Mouse (Mus musculus): Measurements from ENCODE around the gene Acot12. TPM values are rescaled to one million over a fixed set of nuclear protein-coding genes. Genes with fewer than 3 reads are reported as not detected.
"Not testable (repeated sequence)": the region's sequence is repeated elsewhere in the genome, so short reads cannot be mapped to it uniquely, and the experiment has no call there.

The Acot12 gene
- polyA plus RNA-seq, 1 experiment from 2014 or later = 0.18 TPM

- Histone ChIP-seq H3K27ac (ENCODE audit: low read depth, low read length) (no peak overlapping the region), H3K27me3 (ENCODE audit: control insufficient read depth, insufficient read depth, low read length) (no peaks in the 10 kb centered on the region), H3K9me3 (ENCODE audit: control insufficient read depth, low read length) (no peaks in the 10 kb centered on the region), H3K4me2 (replicated peaks; ENCODE audit: low read depth, low read length) (no peak overlapping the region), H3K4me3 (ENCODE audit: low read length) (no peak overlapping the region), H3K4me1 (ENCODE audit: control insufficient read depth, insufficient read depth, low read length) (no peaks in the 10 kb centered on the region), H3K36me3 (ENCODE audit: control insufficient read depth, insufficient read depth, low read length) (no peaks in the 10 kb centered on the region), H3K9ac (ENCODE audit: low read depth, low read length) (no peak overlapping the region)
- ATAC-seq (ENCODE audit: low FRiP score, low TSS enrichment) = no peak
- 55% methylated on average over 4 of the region's 4 CpGs for WGBS
These were observed 12.4 kb downstream of the Acot12 start for GRCm38 (mm10) chr13:91753724-91754123.

GRCm38 (mm10) chr13:91754762-91755161 is 13.4 kb downstream of the Acot12 start:
- no peak overlapping the region for H3K4me3 ChIP-seq (ENCODE audit: low read length)
- no peak for ATAC-seq (ENCODE audit: low FRiP score, low TSS enrichment)
- H3K4me1 ChIP-seq (ENCODE audit: control insufficient read depth, insufficient read depth, low read length) = no peaks in the 10 kb centered on the region
- H3K27ac ChIP-seq (ENCODE audit: low read depth, low read length) = no peak overlapping the region
- no peak overlapping the region for H3K4me2 ChIP-seq (replicated peaks; ENCODE audit: low read depth, low read length)
- no peaks in the 10 kb centered on the region for H3K36me3 ChIP-seq (ENCODE audit: control insufficient read depth, insufficient read depth, low read length)
- no peaks in the 10 kb centered on the region for H3K9me3 ChIP-seq (ENCODE audit: control insufficient read depth, low read length)
- H3K9ac ChIP-seq (ENCODE audit: low read depth, low read length) = no peak overlapping the region
- H3K27me3 ChIP-seq (ENCODE audit: control insufficient read depth, insufficient read depth, low read length) = no peaks in the 10 kb centered on the region

- Histone ChIP-seq H3K27ac (ENCODE audit: low read depth, low read length) (no peak overlapping the region), H3K27me3 (ENCODE audit: control insufficient read depth, insufficient read depth, low read length) (no peaks in the 10 kb centered on the region), H3K4me2 (replicated peaks; ENCODE audit: low read depth, low read length) (no peak overlapping the region), H3K9ac (ENCODE audit: low read depth, low read length) (no peak overlapping the region), H3K36me3 (ENCODE audit: control insufficient read depth, insufficient read depth, low read length) (no peaks in the 10 kb centered on the region), H3K4me3 (ENCODE audit: low read length) (no peak overlapping the region), H3K9me3 (ENCODE audit: control insufficient read depth, low read length) (no peaks in the 10 kb centered on the region), H3K4me1 (ENCODE audit: control insufficient read depth, insufficient read depth, low read length) (no peaks in the 10 kb centered on the region)
- 88% methylated on average over 4 of the region's 4 CpGs for WGBS
- ATAC-seq (ENCODE audit: low FRiP score, low TSS enrichment) = no peak
These were observed 14.9 kb downstream of the Acot12 start for GRCm38 (mm10) chr13:91756230-91756629.

GRCm38 (mm10) chr13:91758316-91759048 is 17.2 kb downstream of the Acot12 start:
- no peak for ATAC-seq (ENCODE audit: low FRiP score, low TSS enrichment)
- no peaks in the 10 kb centered on the region for H3K27me3 ChIP-seq (ENCODE audit: control insufficient read depth, insufficient read depth, low read length)
- H3K9ac ChIP-seq (ENCODE audit: low read depth, low read length) = no peak overlapping the region
- no peak overlapping the region for H3K4me3 ChIP-seq (ENCODE audit: low read length)
- H3K4me2 ChIP-seq (replicated peaks; ENCODE audit: low read depth, low read length) = no peak overlapping the region
- no peaks in the 10 kb centered on the region for H3K36me3 ChIP-seq (ENCODE audit: control insufficient read depth, insufficient read depth, low read length)
- H3K9me3 ChIP-seq (ENCODE audit: control insufficient read depth, low read length) = no peaks in the 10 kb centered on the region
- H3K27ac ChIP-seq (ENCODE audit: low read depth, low read length) = no peak overlapping the region
- 74% methylated on average over 7 of the region's 7 CpGs for WGBS
- no peaks in the 10 kb centered on the region for H3K4me1 ChIP-seq (ENCODE audit: control insufficient read depth, insufficient read depth, low read length)

GRCm38 (mm10) chr13:91759791-91760190 is 18.5 kb downstream of the Acot12 start:
- Histone ChIP-seq H3K4me1 (ENCODE audit: control insufficient read depth, insufficient read depth, low read length) (no peaks in the 10 kb centered on the region), H3K4me3 (ENCODE audit: low read length) (no peak overlapping the region), H3K36me3 (ENCODE audit: control insufficient read depth, insufficient read depth, low read length) (no peaks in the 10 kb centered on the region), H3K27ac (ENCODE audit: low read depth, low read length) (no peak overlapping the region), H3K27me3 (ENCODE audit: control insufficient read depth, insufficient read depth, low read length) (no peaks in the 10 kb centered on the region), H3K9me3 (ENCODE audit: control insufficient read depth, low read length) (no peaks in the 10 kb centered on the region), H3K9ac (ENCODE audit: low read depth, low read length) (no peak overlapping the region), H3K4me2 (replicated peaks; ENCODE audit: low read depth, low read length) (no peak overlapping the region)
- WGBS = 44% methylated on average over 8 of the region's 8 CpGs
- ATAC-seq (ENCODE audit: low FRiP score, low TSS enrichment) = no peak

GRCm38 (mm10) chr13:91760302-91761050 is 19.2 kb downstream of the Acot12 start:
- no peaks in the 10 kb centered on the region for H3K4me1 ChIP-seq (ENCODE audit: control insufficient read depth, insufficient read depth, low read length)
- no peaks in the 10 kb centered on the region for H3K27me3 ChIP-seq (ENCODE audit: control insufficient read depth, insufficient read depth, low read length)
- H3K36me3 ChIP-seq (ENCODE audit: control insufficient read depth, insufficient read depth, low read length) = no peaks in the 10 kb centered on the region

GRCm38 (mm10) chr13:91761654-91762445 is 20.5 kb downstream of the Acot12 start:
- 90% methylated on average over 6 of the region's 6 CpGs for WGBS
- no peak overlapping the region for H3K4me2 ChIP-seq (replicated peaks; ENCODE audit: low read depth, low read length)

More at GRCm38 (mm10) chr13:91760302-91761050, 19.2 kb downstream of the Acot12 start:
- no peak for ATAC-seq (ENCODE audit: low FRiP score, low TSS enrichment)
- Histone ChIP-seq H3K9ac (ENCODE audit: low read depth, low read length) (no peak overlapping the region), H3K4me2 (replicated peaks; ENCODE audit: low read depth, low read length) (no peak overlapping the region), H3K4me3 (ENCODE audit: low read length) (no peak overlapping the region), H3K9me3 (ENCODE audit: control insufficient read depth, low read length) (no peaks in the 10 kb centered on the region), H3K27ac (ENCODE audit: low read depth, low read length) (no peak overlapping the region)
- WGBS = 86% methylated on average over 8 of the region's 8 CpGs

GRCm38 (mm10) chr13:91763654-91764053 is 22.3 kb downstream of the Acot12 start:
- not testable (repeated sequence) for H3K4me3 ChIP-seq (ENCODE audit: low read length); H3K9ac ChIP-seq (ENCODE audit: low read depth, low read length); H3K4me1 ChIP-seq (ENCODE audit: control insufficient read depth, insufficient read depth, low read length); H3K27ac ChIP-seq (ENCODE audit: low read depth, low read length); H3K36me3 ChIP-seq (ENCODE audit: control insufficient read depth, insufficient read depth, low read length); H3K4me2 ChIP-seq (replicated peaks; ENCODE audit: low read depth, low read length); H3K9me3 ChIP-seq (ENCODE audit: control insufficient read depth, low read length); ATAC-seq (ENCODE audit: low FRiP score, low TSS enrichment); H3K27me3 ChIP-seq (ENCODE audit: control insufficient read depth, insufficient read depth, low read length)
- WGBS = 97% methylated on average over 3 of the region's 3 CpGs

More at GRCm38 (mm10) chr13:91761654-91762445, 20.5 kb downstream of the Acot12 start:
- H3K27ac ChIP-seq (ENCODE audit: low read depth, low read length) = no peak overlapping the region
- no peak overlapping the region for H3K4me3 ChIP-seq (ENCODE audit: low read length)
- ATAC-seq (ENCODE audit: low FRiP score, low TSS enrichment) = no peak
- no peaks in the 10 kb centered on the region for H3K27me3 ChIP-seq (ENCODE audit: control insufficient read depth, insufficient read depth, low read length)
- no peaks in the 10 kb centered on the region for H3K4me1 ChIP-seq (ENCODE audit: control insufficient read depth, insufficient read depth, low read length)
- no peaks in the 10 kb centered on the region for H3K9me3 ChIP-seq (ENCODE audit: control insufficient read depth, low read length)
- no peak overlapping the region for H3K9ac ChIP-seq (ENCODE audit: low read depth, low read length)
- no peaks in the 10 kb centered on the region for H3K36me3 ChIP-seq (ENCODE audit: control insufficient read depth, insufficient read depth, low read length)

All from kidney, embryonic 14.5 days (tissue).